Mouse (Mus musculus): ENCODE results near the gene Defa26. TPM values are rescaled to one million over a fixed set of nuclear protein-coding genes. Genes with fewer than 3 reads are reported as not detected.
"Not testable (repeated sequence)": the region's sequence is repeated elsewhere in the genome, so short reads cannot be mapped to it uniquely, and the experiment has no call there.

Defa26 gene
- not detected in 2 replicates for polyA plus RNA-seq (2016; fragmentation: Nextera tagmentation; extraction: Ambion mirVana)

DNA sequence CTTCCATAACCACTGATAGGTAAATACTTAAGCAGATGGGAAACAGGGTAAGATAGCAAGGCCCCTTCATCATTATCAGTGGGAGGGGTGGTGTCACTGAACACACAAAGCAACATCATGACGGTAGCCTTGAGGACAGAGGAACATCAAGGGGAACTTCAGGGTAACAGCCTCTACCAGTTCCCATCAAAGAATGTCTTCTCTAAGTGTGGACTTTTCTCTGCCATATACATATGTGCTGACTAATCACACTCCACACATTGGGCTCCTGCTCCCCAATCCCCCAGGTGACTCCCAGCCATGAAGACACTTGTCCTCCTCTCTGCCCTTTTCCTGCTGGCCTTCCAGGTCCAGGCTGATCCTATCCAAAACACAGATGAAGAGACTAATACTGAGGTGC is at the start of gene Defa26:
Gene Defa26 (plus strand): TSS at position 301 of the 400 bp plus-strand sequence.
- H3K4me1 ChIP-seq; H3K4me3 ChIP-seq; H3K9ac ChIP-seq (replicated peaks); H3K27me3 ChIP-seq; H3K4me2 ChIP-seq (replicated peaks); H3K27ac ChIP-seq (replicated peaks); H3K36me3 ChIP-seq; ATAC-seq (ENCODE audit: low FRiP score, low read depth); H3K9me3 ChIP-seq: not testable (repeated sequence)
- 75% methylated on average over 1 of the region's 1 CpGs for WGBS

- no CpG with 5 or more reads among the region's 1 CpGs for WGBS
- not testable (repeated sequence) for H3K4me2 ChIP-seq (replicated peaks); H3K9me3 ChIP-seq; H3K27ac ChIP-seq (replicated peaks); H3K4me3 ChIP-seq; H3K27me3 ChIP-seq; H3K9ac ChIP-seq (replicated peaks); H3K36me3 ChIP-seq; ATAC-seq (ENCODE audit: low FRiP score, low read depth); H3K4me1 ChIP-seq
Observed at GRCm38 (mm10) chr8:21582706-21583105, 35.3 kb upstream of the Defa26 start, which contains the start of gene Defa28. Gene Defa28 (plus strand): TSS chr8:21583006.

- not testable (repeated sequence) for H3K9me3 ChIP-seq; H3K36me3 ChIP-seq; H3K27me3 ChIP-seq; ATAC-seq (ENCODE audit: low FRiP score, low read depth); H3K4me3 ChIP-seq; H3K4me1 ChIP-seq; H3K9ac ChIP-seq (replicated peaks); H3K27ac ChIP-seq (replicated peaks); H3K4me2 ChIP-seq (replicated peaks)
- no CpG with 5 or more reads among the region's 1 CpGs for WGBS
Observed at GRCm38 (mm10) chr8:21594408-21594807, 23.6 kb upstream of the Defa26 start, which contains the start of gene Gm7861. Gene Gm7861 (minus strand): TSS chr8:21594508.

- not testable (repeated sequence) for H3K27ac ChIP-seq (replicated peaks); H3K9me3 ChIP-seq; H3K4me2 ChIP-seq (replicated peaks); ATAC-seq (ENCODE audit: low FRiP score, low read depth); H3K4me3 ChIP-seq; H3K27me3 ChIP-seq; H3K4me1 ChIP-seq; H3K36me3 ChIP-seq; H3K9ac ChIP-seq (replicated peaks)
- no CpG with 5 or more reads among the region's 2 CpGs for WGBS
Observed at GRCm38 (mm10) chr8:21655480-21655879, 37.5 kb downstream of the Defa26 start, which contains the start of gene Defa17. Gene Defa17 (plus strand): TSS chr8:21655780.

- ATAC-seq (ENCODE audit: low FRiP score, low read depth); H3K27me3 ChIP-seq; H3K4me2 ChIP-seq (replicated peaks); H3K27ac ChIP-seq (replicated peaks); H3K36me3 ChIP-seq; H3K4me3 ChIP-seq; H3K4me1 ChIP-seq; H3K9ac ChIP-seq (replicated peaks); H3K9me3 ChIP-seq: not testable (repeated sequence)
- 100% methylated on average over 1 of the region's 1 CpGs for WGBS
Observed at GRCm38 (mm10) chr8:21665497-21665896, 47.5 kb downstream of the Defa26 start, which contains the start of gene Defa34. Gene Defa34 (plus strand): TSS chr8:21665797.

Other genes with a start within 250 kb of the Defa26 start
- gene Defa2, start 239.7 kb upstream of the Defa26 start, polyA plus RNA-seq (2016; fragmentation: Nextera tagmentation; extraction: Ambion mirVana): not detected in 2 replicates
- gene Defa33, start 226.4 kb upstream of the Defa26 start, polyA plus RNA-seq (2016; fragmentation: Nextera tagmentation; extraction: Ambion mirVana): not detected in 2 replicates
- gene Defa36, start 190.8 kb upstream of the Defa26 start, polyA plus RNA-seq (2016; fragmentation: Nextera tagmentation; extraction: Ambion mirVana): not detected in 2 replicates
- gene Gm7849, start 161.6 kb upstream of the Defa26 start, polyA plus RNA-seq (2016; fragmentation: Nextera tagmentation; extraction: Ambion mirVana): not detected in 2 replicates
- gene Defa20, start 108.9 kb upstream of the Defa26 start, polyA plus RNA-seq (2016; fragmentation: Nextera tagmentation; extraction: Ambion mirVana): not detected in 2 replicates
- gene Defa32, start 89.2 kb upstream of the Defa26 start, polyA plus RNA-seq (2016; fragmentation: Nextera tagmentation; extraction: Ambion mirVana): not detected in 2 replicates
- gene Defa37, start 52.8 kb upstream of the Defa26 start, polyA plus RNA-seq (2016; fragmentation: Nextera tagmentation; extraction: Ambion mirVana): not detected in 2 replicates
- not detected in 2 replicates for gene Defa28, start 35.2 kb upstream of the Defa26 start, polyA plus RNA-seq (2016; fragmentation: Nextera tagmentation; extraction: Ambion mirVana)
- not detected in 2 replicates for gene Gm7861, start 23.7 kb upstream of the Defa26 start, polyA plus RNA-seq (2016; fragmentation: Nextera tagmentation; extraction: Ambion mirVana)
- gene Defa17, start 37.6 kb downstream of the Defa26 start, polyA plus RNA-seq (2016; fragmentation: Nextera tagmentation; extraction: Ambion mirVana): not detected in 2 replicates
- gene Defa34, start 47.6 kb downstream of the Defa26 start, polyA plus RNA-seq (2016; fragmentation: Nextera tagmentation; extraction: Ambion mirVana): not detected in 2 replicates
- gene AY761184, start 85.5 kb downstream of the Defa26 start, polyA plus RNA-seq (2016; fragmentation: Nextera tagmentation; extraction: Ambion mirVana): not detected in 2 replicates
- not detected in 2 replicates for gene Defa24, start 116.3 kb downstream of the Defa26 start, polyA plus RNA-seq (2016; fragmentation: Nextera tagmentation; extraction: Ambion mirVana)
- not detected in 2 replicates for gene Defb50, start 205.4 kb downstream of the Defa26 start, polyA plus RNA-seq (2016; fragmentation: Nextera tagmentation; extraction: Ambion mirVana)
- gene Defb2, start 221.7 kb downstream of the Defa26 start, polyA plus RNA-seq (2016; fragmentation: Nextera tagmentation; extraction: Ambion mirVana): not detected in 2 replicates
- not detected in 2 replicates for gene Defb10, start 240.7 kb downstream of the Defa26 start, polyA plus RNA-seq (2016; fragmentation: Nextera tagmentation; extraction: Ambion mirVana)

Data from midbrain, embryonic 12.5 days (tissue).